Mouse (Mus musculus): ENCODE data around the gene Sike1.

DNA sequence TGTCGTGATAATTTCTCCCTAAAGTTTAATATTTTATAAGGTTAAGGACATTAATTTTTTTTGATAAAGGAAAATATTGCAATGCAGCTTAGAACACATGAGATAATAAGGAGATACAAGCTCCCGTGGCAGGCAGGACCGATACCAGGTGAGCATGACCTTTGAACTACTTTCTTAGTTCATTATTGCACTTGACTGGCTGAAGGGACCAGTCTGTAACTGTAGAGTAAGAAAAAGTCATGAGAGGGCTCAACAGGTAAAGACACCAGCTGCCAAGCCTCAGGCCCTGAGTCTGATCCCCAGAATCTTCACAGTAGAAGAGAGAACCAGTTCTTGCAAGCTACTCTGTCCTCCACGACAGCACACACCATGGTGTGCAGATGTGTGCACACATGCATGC lies 18.6 kb upstream of the Sike1 start:
- TF ChIP-seq CTCF (IDR thresholded peaks at IDR 0.05; ENCODE audit: low read depth, low read length) (no peak), GATA1 (IDR thresholded peaks at IDR 0.05; ENCODE audit: borderline replicate concordance, low read length) (no peak)
